Mouse (Mus musculus) embryonic facial prominence, embryonic 13.5 days (tissue): Measurements from ENCODE around the gene Ppp2r3c. TPM values are rescaled to one million over a fixed set of nuclear protein-coding genes. Genes with fewer than 3 reads are reported as not detected.
"Not testable (repeated sequence)": the region's sequence is repeated elsewhere in the genome, so short reads cannot be mapped to it uniquely, and the experiment has no call there.

Experiments used
- ATAC-seq: fragments of 200-750 bp; cut with Nextera tagmentation; 2 replicates; pipeline ENCODE4 v1.8.0; 2017; ENCODE audit warnings: low read depth; ENCODE audit not compliant: insufficient number of reproducible peaks, insufficient read depth, low FRiP score, low TSS enrichment
- H3K27ac ChIP-seq: fragments of 300-500 bp; sonication (generic); 2 replicates; pipeline ENCODE4 v1.5.1; 2015; ENCODE audit warnings: moderate library complexity, mild to moderate bottlenecking, inconsistent platforms
- H3K27me3 ChIP-seq: fragments of 300-500 bp; sonication (generic); 2 replicates; pipeline ENCODE4 v1.6.1; 2015; ENCODE audit warnings: mild to moderate bottlenecking, inconsistent platforms
- H3K36me3 ChIP-seq: fragments of 300-500 bp; sonication (generic); 2 replicates; pipeline ENCODE4 v1.6.1; 2015; ENCODE audit warnings: mild to moderate bottlenecking, inconsistent platforms
- H3K4me1 ChIP-seq: fragments of 300-500 bp; sonication (generic); 2 replicates; pipeline ENCODE4 v1.6.1; 2015; ENCODE audit warnings: inconsistent platforms
- H3K4me2 ChIP-seq: fragments of 300-500 bp; sonication (generic); 2 replicates; pipeline ENCODE4 v1.6.1; 2015; ENCODE audit warnings: moderate library complexity, mild to moderate bottlenecking, inconsistent platforms
- H3K4me3 ChIP-seq: fragments of 300-500 bp; sonication (generic); 2 replicates; pipeline ENCODE4 v1.5.1; 2015; ENCODE audit warnings: mild to moderate bottlenecking, inconsistent platforms
- H3K9ac ChIP-seq: fragments of 300-500 bp; sonication (generic); 2 replicates; pipeline ENCODE4 v1.6.1; 2015; ENCODE audit warnings: mild to moderate bottlenecking, inconsistent platforms
- H3K9me3 ChIP-seq: fragments of 300-500 bp; sonication (generic); 2 replicates; pipeline ENCODE4 v1.6.1; 2016; ENCODE audit warnings: inconsistent platforms
- WGBS: fragments of 180-500 bp; shearing (Covaris S2); methylation state at CpG from one replicate; pipeline ENCODE4 v1.1.7; 2015; ENCODE audit warnings: mixed read lengths; 5-methylcytosine and 5-hydroxymethylcytosine counted together
- polyA plus RNA-seq: library from polyadenylated mRNA; unstranded; fragments of >200 nt; fragmentation: Nextera tagmentation; extraction: Ambion mirVana; gene quantifications from 2 replicates; pipeline ENCODE4 v1.2.1, GENCODE M21; 2015

The Ppp2r3c gene
- polyA plus RNA-seq, 1 experiment from 2014 or later, result 16.8 TPM

DNA sequence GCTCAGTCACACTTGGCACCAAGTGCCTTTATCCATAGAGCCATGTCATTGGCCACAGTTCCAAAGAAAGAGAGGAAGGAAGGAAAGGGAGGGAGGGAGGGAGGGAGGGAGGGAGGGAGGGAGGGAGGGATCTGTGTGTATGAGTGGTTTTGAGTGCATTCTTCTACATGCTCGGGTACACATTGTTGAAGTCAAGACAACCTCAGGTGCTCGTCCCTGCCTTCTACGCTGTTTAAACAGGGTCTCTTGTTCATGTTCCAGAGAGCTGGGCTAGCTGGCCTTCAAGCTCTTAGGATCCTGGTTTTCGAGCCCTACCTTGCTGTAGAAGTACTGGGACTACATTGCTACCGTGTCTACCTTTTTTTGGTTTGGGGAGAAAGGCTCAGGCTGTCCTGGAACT lies 39.4 kb downstream of the Ppp2r3c start:
- H3K9ac ChIP-seq, H3K9me3 ChIP-seq, H3K4me3 ChIP-seq, ATAC-seq, H3K27me3 ChIP-seq, H3K27ac ChIP-seq, H3K4me1 ChIP-seq, H3K4me2 ChIP-seq: not testable (repeated sequence)
- peaks cover 12% of the 10 kb centered on the region for H3K36me3 ChIP-seq
- no CpG with 5 or more reads among the region's 5 CpGs for whole genome bisulfite sequencing

- H3K4me2 ChIP-seq, H3K9ac ChIP-seq, H3K27ac ChIP-seq, H3K27me3 ChIP-seq, H3K4me1 ChIP-seq, H3K9me3 ChIP-seq, ATAC-seq, H3K4me3 ChIP-seq: not testable (repeated sequence)
- peaks cover 23% of the 10 kb centered on the region for H3K36me3 ChIP-seq
- no CpG with 5 or more reads among the region's 8 CpGs for WGBS
Measured at GRCm38 (mm10) chr12:55261950-55262349, 40.8 kb downstream of the Ppp2r3c start.

DNA sequence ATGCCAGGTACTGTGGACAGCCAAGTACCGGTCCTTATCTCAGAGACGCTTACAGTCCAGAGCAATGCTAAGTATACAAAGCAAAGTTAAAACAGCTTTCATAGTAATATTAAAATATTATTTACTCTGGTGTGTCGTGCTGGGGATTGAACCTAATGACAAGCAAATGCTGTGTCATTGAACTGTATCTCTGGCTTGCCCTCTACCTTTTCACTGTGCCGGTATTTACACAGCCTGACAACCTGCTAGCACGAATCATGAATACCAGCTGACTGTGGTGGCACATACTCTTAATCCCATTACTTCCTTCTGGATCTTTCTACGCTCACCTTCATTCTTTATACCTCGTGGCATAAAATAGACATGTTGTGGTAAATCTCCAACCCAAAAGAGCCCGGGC lies 60.6 kb downstream of the Ppp2r3c start:
- H3K9ac ChIP-seq, H3K36me3 ChIP-seq, H3K27me3 ChIP-seq, H3K4me2 ChIP-seq, ATAC-seq, H3K4me3 ChIP-seq, H3K4me1 ChIP-seq, H3K9me3 ChIP-seq, H3K27ac ChIP-seq: not testable (repeated sequence)
- no CpG with 5 or more reads among the region's 8 CpGs for WGBS

DNA sequence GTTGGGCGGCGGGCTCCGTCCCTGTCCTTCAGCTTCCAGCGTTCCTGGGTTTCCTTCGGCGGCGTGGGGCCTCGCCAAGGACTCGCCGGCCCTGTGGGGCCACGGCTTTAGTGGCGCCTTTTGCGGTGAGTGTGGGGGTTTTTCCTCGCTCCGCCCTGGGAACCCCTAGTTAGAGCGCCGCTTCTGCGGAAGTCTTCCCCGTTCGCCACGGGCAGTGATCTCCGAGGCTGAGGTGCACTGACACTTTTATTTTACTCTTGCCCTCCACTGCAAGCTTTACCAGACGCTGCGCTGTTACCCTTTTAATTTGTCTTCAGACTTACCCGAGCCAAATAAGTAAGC lies 72.3 kb downstream of the Ppp2r3c start:
- peak overlapping the region; percentile 42 for H3K4me3 ChIP-seq
- not testable (repeated sequence) for H3K27me3 ChIP-seq, H3K4me1 ChIP-seq, H3K4me2 ChIP-seq, H3K9ac ChIP-seq, H3K27ac ChIP-seq, H3K9me3 ChIP-seq, H3K36me3 ChIP-seq
- ATAC-seq, result peak; percentile 30; the same call in 1 of the 2 replicates
- WGBS, result 0% methylated on average over 11 of the region's 25 CpGs

GRCm38 (mm10) chr12:55229626-55230519 lies 72.9 kb downstream of the Ppp2r3c start, which contains the start of gene Srp54c:
Gene Srp54c, plus strand, starts transcription at chr12:55230168.
- WGBS, result no CpG with 5 or more reads among the region's 57 CpGs
- not testable (repeated sequence) for H3K4me2 ChIP-seq, H3K4me1 ChIP-seq, H3K9ac ChIP-seq, H3K27ac ChIP-seq, H3K9me3 ChIP-seq, H3K36me3 ChIP-seq, H3K27me3 ChIP-seq
- H3K4me3 ChIP-seq, result peak within 1 kb of the TSS; percentile 42
- peak; percentile 97 for ATAC-seq

Other genes with a start within 250 kb of the Ppp2r3c start
- 41.9 and 43.2 TPM in 2 replicates for gene 2700097O09Rik, start 222.9 kb downstream of the Ppp2r3c start, polyA plus RNA-seq
- 160 and 180 TPM in 2 replicates for gene Srp54a, start 222.7 kb downstream of the Ppp2r3c start, polyA plus RNA-seq
- 24.7 and 27.8 TPM in 2 replicates for gene Fam177a, start 178.5 kb downstream of the Ppp2r3c start, polyA plus RNA-seq
- gene Srp54b, start 147.9 kb downstream of the Ppp2r3c start, polyA plus RNA-seq, result 63.1 and 63.4 TPM in 2 replicates
- 1.5 and 2.6 TPM in 2 replicates for gene 1700047I17Rik2, start 103.4 kb downstream of the Ppp2r3c start, polyA plus RNA-seq
- gene Srp54c, start 72.8 kb downstream of the Ppp2r3c start, polyA plus RNA-seq, result 73.2 and 80.9 TPM in 2 replicates
- gene 1110008L16Rik, start 3.4 kb downstream of the Ppp2r3c start, polyA plus RNA-seq, result 13.0 and 15.5 TPM in 2 replicates
- 440 and 454 TPM in 2 replicates for gene Psma6, start 81.2 kb upstream of the Ppp2r3c start, polyA plus RNA-seq
- 117 and 126 TPM in 2 replicates for gene Nfkbia, start 189.6 kb upstream of the Ppp2r3c start, polyA plus RNA-seq